Mouse (Mus musculus): ENCODE results near the gene Zeb2. TPM values are rescaled to one million over a fixed set of nuclear protein-coding genes. Genes with fewer than 3 reads are reported as not detected.
A peak's percentile ranks its signal among the peaks of the same experiment; 100 is the strongest.
"Not testable (repeated sequence)": the region's sequence is repeated elsewhere in the genome, so short reads cannot be mapped to it uniquely, and the experiment has no call there.

The Zeb2 gene
- polyA plus RNA-seq, 2 experiments: 5.7 to 9.9 TPM

DNA sequence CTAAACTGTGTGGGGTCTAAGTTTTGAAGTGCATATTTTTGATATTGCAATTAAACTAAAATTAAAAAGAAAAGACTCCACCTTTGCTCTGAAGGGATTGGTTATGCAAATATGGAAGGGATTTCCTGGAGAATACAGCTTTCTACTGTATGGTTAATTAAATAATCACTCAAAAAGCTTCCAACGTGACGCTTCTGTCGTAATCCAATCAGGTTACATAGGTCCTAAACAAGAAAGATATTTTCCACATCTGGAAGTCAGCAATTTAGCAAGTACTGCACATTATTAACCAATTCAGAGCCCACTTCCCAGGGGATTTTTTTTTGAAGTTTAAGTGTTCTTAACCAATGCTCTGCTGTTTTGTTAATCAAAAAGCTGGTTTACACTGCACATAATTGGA lies 3.3 kb downstream of the Zeb2 start:
- peaks cover 4 to 10% of the 10 kb centered on the region in 2 experiments for H3K4me1 ChIP-seq (replicated peaks; ENCODE audit: control insufficient read depth in 2 of 2, insufficient read depth in 2 of 2, low read length in 1 of 2)
- H3K9me3 ChIP-seq (ENCODE audit: control insufficient read depth, low read length): no peaks in the 10 kb centered on the region
- no peak for DNase-seq (ENCODE audit: low read depth in 3 of 3, low spot score in 3 of 3)
- no peak overlapping the region for H3K27ac ChIP-seq
- H3K27me3 ChIP-seq (ENCODE audit: control insufficient read depth, insufficient read depth, low read length): no peaks in the 10 kb centered on the region; the same call in 1 of the 2 replicates
- TF ChIP-seq EP300 (IDR thresholded peaks at IDR 0.05; ENCODE audit: low read depth) (no peak), CTCF (IDR thresholded peaks at IDR 0.05; ENCODE audit: low read depth) (no peak)
- H3K36me3 ChIP-seq (replicated peaks; ENCODE audit: control insufficient read depth, insufficient read depth, low read depth): no peaks in the 10 kb centered on the region
- H3K4me3 ChIP-seq (ENCODE audit: insufficient read depth in 1 of 2, low read depth in 2 of 2, low read length in 2 of 2): no peak overlapping the region
- no peak for ATAC-seq (ENCODE audit: insufficient read depth)
- H3K9ac ChIP-seq (replicated peaks): no peak overlapping the region
- no peak overlapping the region; the same call in 1 of the 2 replicates for H3K4me2 ChIP-seq (ENCODE audit: low read depth)
- WGBS (ENCODE audit: insufficient replicate concordance): 64% methylated on average over 3 of the region's 3 CpGs

DNA sequence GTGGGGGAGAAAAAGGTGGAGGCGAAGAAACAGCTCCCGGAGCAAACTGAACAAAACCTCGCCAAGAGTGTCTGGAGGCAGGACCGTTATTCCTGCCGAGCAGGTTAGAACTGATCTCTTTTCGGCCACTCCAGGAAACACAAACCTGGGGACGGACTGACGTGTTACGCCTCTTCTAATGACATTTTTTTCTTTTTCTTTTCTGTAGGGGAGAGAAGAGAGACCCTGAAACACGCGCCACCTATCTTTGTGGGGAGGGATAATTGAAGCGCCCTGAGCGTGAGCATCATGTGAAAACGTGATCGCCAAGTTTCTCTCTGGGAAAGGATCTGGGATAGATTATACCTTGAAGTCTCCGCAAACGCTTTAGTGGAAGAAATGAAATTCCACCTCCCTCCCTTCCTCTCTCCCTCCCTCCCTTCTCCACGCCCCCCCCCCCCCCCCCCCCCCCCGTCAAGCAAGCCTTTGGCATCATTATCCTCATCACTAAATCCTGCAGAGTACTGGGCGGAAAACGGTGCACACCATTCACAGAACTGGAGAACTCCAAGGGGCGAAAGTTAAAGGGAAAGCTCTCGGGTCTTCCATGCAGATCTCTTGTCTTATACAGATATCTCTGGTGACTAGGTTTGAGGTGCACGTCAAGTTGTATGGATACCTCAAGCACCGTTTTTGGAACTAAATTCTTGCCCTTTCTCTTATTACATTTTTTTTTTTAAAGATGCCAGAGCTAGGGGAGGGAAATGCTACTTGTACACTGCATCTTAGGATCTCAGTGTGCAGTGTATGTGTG lies 4.1 kb downstream of the Zeb2 start:
- no peak for DNase-seq (ENCODE audit: low read depth in 3 of 3, low spot score in 3 of 3)
- WGBS (ENCODE audit: insufficient replicate concordance): 3% methylated on average over 24 of the region's 25 CpGs
- ATAC-seq (ENCODE audit: insufficient read depth): no peak
- TF ChIP-seq EP300 (IDR thresholded peaks at IDR 0.05; ENCODE audit: low read depth): 0 out of 2 replicates have a peak, but pooled peaks have one; percentile 8
- TF ChIP-seq CTCF (IDR thresholded peaks at IDR 0.05; ENCODE audit: low read depth): peak; percentile 75
- peak overlapping the region; percentile 99 for H3K9ac ChIP-seq (replicated peaks)
- H3K9me3 ChIP-seq (ENCODE audit: control insufficient read depth, low read length): no peaks in the 10 kb centered on the region
- H3K27ac ChIP-seq: peak overlapping the region; percentile 89
- peaks cover 7 to 12% of the 10 kb centered on the region in 2 experiments for H3K4me1 ChIP-seq (replicated peaks; ENCODE audit: control insufficient read depth in 2 of 2, insufficient read depth in 2 of 2, low read length in 1 of 2)
- H3K4me3 ChIP-seq (ENCODE audit: insufficient read depth in 1 of 2, low read depth in 2 of 2, low read length in 2 of 2): peak overlapping the region; percentile 75 to 98
- no peaks in the 10 kb centered on the region for H3K36me3 ChIP-seq (replicated peaks; ENCODE audit: control insufficient read depth, insufficient read depth, low read depth)
- H3K4me2 ChIP-seq (ENCODE audit: low read depth): peak overlapping the region; percentile 100
- H3K27me3 ChIP-seq (ENCODE audit: control insufficient read depth, insufficient read depth, low read length): no peaks in the 10 kb centered on the region; the same call in 1 of the 2 replicates

DNA sequence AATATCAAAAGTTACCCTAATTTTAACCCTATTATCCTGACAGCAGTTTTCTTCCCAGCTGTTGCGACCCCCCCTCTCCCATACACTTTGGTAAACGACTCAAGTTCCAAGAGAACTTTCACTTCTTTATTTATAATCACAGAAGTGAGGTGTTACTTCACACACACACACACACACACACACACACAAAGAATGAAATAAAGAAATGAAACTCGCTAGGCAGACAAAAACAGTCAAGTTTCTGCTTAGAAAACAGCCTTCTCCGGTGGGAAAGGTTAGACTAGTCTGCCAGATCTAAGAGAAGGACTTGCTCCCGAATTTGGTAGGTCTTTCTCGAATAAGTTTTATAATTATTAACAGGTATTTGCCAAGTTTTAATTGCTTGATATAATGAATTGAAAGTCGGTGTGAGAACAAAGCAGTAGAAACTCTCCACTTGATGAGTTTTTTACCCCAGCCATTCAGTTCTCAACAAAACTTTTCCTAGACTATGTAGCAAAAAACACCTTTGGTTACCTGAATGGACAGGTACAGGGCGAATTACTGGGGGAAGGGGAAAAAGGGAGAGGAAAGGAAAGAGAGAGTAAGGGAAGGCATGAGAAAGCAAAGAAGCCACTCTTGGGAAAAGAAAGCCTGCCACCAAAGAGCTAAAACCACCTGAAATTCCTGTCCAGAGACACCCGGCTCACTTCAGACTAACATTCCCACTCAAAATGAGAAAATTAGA lies 5.0 kb downstream of the Zeb2 start:
- Histone ChIP-seq H3K27me3 (ENCODE audit: control insufficient read depth, insufficient read depth, low read length) (no peaks in the 10 kb centered on the region), H3K4me3 (ENCODE audit: insufficient read depth in 1 of 2, low read depth in 2 of 2, low read length in 2 of 2) (peak overlapping the region; percentile 75 to 98), H3K9me3 (ENCODE audit: control insufficient read depth, low read length) (no peaks in the 10 kb centered on the region), H3K36me3 (replicated peaks; ENCODE audit: control insufficient read depth, insufficient read depth, low read depth) (no peaks in the 10 kb centered on the region), H3K4me2 (ENCODE audit: low read depth) (peak overlapping the region; percentile 100), H3K9ac (replicated peaks) (peak overlapping the region; percentile 99), H3K27ac (peak overlapping the region; percentile 89), H3K4me1 (replicated peaks; ENCODE audit: control insufficient read depth in 2 of 2, insufficient read depth in 2 of 2, low read length in 1 of 2) (peaks cover 13 to 17% of the 10 kb centered on the region in 2 experiments)
- ATAC-seq (ENCODE audit: insufficient read depth) (no peak), DNase-seq (ENCODE audit: low read depth in 3 of 3, low spot score in 3 of 3) (no peak)
- 1% methylated on average over 9 of the region's 9 CpGs for WGBS (ENCODE audit: insufficient replicate concordance)
- TF ChIP-seq CTCF (IDR thresholded peaks at IDR 0.05; ENCODE audit: low read depth) (no peak), EP300 (IDR thresholded peaks at IDR 0.05; ENCODE audit: low read depth) (no peak)

DNA sequence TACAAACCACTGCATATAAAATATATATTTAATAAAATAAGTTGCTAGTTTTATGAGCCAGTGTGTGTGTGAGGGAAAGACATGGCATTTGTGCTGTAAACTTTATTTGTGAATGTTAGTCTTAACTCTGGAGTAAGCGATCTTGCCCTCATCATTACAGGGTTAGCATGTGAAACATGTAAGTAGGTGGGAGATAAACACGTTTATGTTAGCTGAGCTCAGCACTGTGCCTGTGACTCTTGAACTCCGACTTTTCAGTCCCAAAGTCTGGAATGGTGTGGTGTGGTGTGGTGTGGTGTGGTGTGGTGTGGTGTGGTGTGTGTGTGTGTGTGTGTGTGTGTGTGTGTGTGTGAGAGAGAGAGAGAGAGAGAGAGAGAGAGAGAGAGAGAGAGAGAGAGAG lies 5.6 kb downstream of the Zeb2 start:
- Histone ChIP-seq H3K4me3 (ENCODE audit: insufficient read depth in 1 of 2, low read depth in 2 of 2, low read length in 2 of 2) (peak overlapping the region; percentile 75 to 98), H3K4me2 (ENCODE audit: low read depth) (peak overlapping the region; percentile 100), H3K4me1 (replicated peaks; ENCODE audit: control insufficient read depth in 2 of 2, insufficient read depth in 2 of 2, low read length in 1 of 2) (peaks cover 13 to 19% of the 10 kb centered on the region in 2 experiments), H3K9ac (replicated peaks) (peak overlapping the region; percentile 99), H3K27ac (peak overlapping the region; percentile 89)
- 0% methylated on average over 3 of the region's 3 CpGs for WGBS (ENCODE audit: insufficient replicate concordance)
- not testable (repeated sequence) for H3K27me3 ChIP-seq (ENCODE audit: control insufficient read depth, insufficient read depth, low read length); ATAC-seq (ENCODE audit: insufficient read depth); H3K36me3 ChIP-seq (replicated peaks; ENCODE audit: control insufficient read depth, insufficient read depth, low read depth); DNase-seq (ENCODE audit: low read depth in 3 of 3, low spot score in 3 of 3); H3K9me3 ChIP-seq (ENCODE audit: control insufficient read depth, low read length)
